Mouse (Mus musculus): ENCODE results near the gene Msto1. TPM values are rescaled to one million over a fixed set of nuclear protein-coding genes. Genes with fewer than 3 reads are reported as not detected.
"Not testable (repeated sequence)": the region's sequence is repeated elsewhere in the genome, so short reads cannot be mapped to it uniquely, and the experiment has no call there.

Msto1 gene
- polyA plus RNA-seq, 1 experiment from 2014 or later = 48.4 TPM

GRCm38 (mm10) chr3:88929501-88929900 lies 15.7 kb upstream of the Msto1 start:
- no peak overlapping the region for H3K27ac ChIP-seq
- H3K4me3 ChIP-seq = no peak overlapping the region
- H3K4me2 ChIP-seq (replicated peaks) = no peak overlapping the region
- H3K4me1 ChIP-seq = no peaks in the 10 kb centered on the region
- no peaks in the 10 kb centered on the region for H3K9me3 ChIP-seq
- 85% methylated on average over 3 of the region's 3 CpGs for WGBS
- peaks cover 92% of the 10 kb centered on the region for H3K36me3 ChIP-seq
- ATAC-seq (ENCODE audit: insufficient number of reproducible peaks, insufficient read depth, low FRiP score, low TSS enrichment) = no peak
- H3K27me3 ChIP-seq = no peaks in the 10 kb centered on the region
- H3K9ac ChIP-seq = no peak overlapping the region

GRCm38 (mm10) chr3:88925651-88926050 lies 11.9 kb upstream of the Msto1 start:
- H3K36me3 ChIP-seq = peaks cover 97% of the 10 kb centered on the region
- no peak overlapping the region for H3K9ac ChIP-seq
- no peak overlapping the region for H3K4me2 ChIP-seq (replicated peaks)
- ATAC-seq (ENCODE audit: insufficient number of reproducible peaks, insufficient read depth, low FRiP score, low TSS enrichment) = no peak
- no peak overlapping the region for H3K27ac ChIP-seq
- no peaks in the 10 kb centered on the region for H3K4me1 ChIP-seq
- H3K4me3 ChIP-seq = no peak overlapping the region
- 96% methylated on average over 2 of the region's 2 CpGs for WGBS
- no peaks in the 10 kb centered on the region for H3K9me3 ChIP-seq
- H3K27me3 ChIP-seq = no peaks in the 10 kb centered on the region

GRCm38 (mm10) chr3:88923989-88924591 lies 10.3 kb upstream of the Msto1 start:
- WGBS = 90% methylated on average over 8 of the region's 8 CpGs
- Histone ChIP-seq H3K27ac (no peak overlapping the region), H3K4me1 (no peaks in the 10 kb centered on the region), H3K36me3 (peaks cover 87% of the 10 kb centered on the region), H3K4me2 (replicated peaks) (no peak overlapping the region), H3K9ac (no peak overlapping the region), H3K4me3 (no peak overlapping the region), H3K9me3 (no peaks in the 10 kb centered on the region), H3K27me3 (no peaks in the 10 kb centered on the region)
- no peak for ATAC-seq (ENCODE audit: insufficient number of reproducible peaks, insufficient read depth, low FRiP score, low TSS enrichment)

GRCm38 (mm10) chr3:88921411-88921810 lies 7.6 kb upstream of the Msto1 start:
- ATAC-seq (ENCODE audit: insufficient number of reproducible peaks, insufficient read depth, low FRiP score, low TSS enrichment) = no peak
- Histone ChIP-seq H3K9me3 (no peaks in the 10 kb centered on the region), H3K4me2 (replicated peaks) (no peak overlapping the region), H3K27ac (no peak overlapping the region), H3K4me1 (no peaks in the 10 kb centered on the region), H3K9ac (no peak overlapping the region), H3K36me3 (peaks cover 60% of the 10 kb centered on the region), H3K4me3 (no peak overlapping the region), H3K27me3 (no peaks in the 10 kb centered on the region)
- 98% methylated on average over 9 of the region's 9 CpGs for WGBS

- Histone ChIP-seq H3K9ac (no peak overlapping the region), H3K4me1 (peaks cover 3% of the 10 kb centered on the region; the same call in 1 of the 2 replicates), H3K4me2 (replicated peaks) (no peak overlapping the region), H3K27ac (no peak overlapping the region), H3K4me3 (no peak overlapping the region), H3K27me3 (no peaks in the 10 kb centered on the region), H3K9me3 (no peaks in the 10 kb centered on the region), H3K36me3 (peaks cover 37% of the 10 kb centered on the region)
- ATAC-seq (ENCODE audit: insufficient number of reproducible peaks, insufficient read depth, low FRiP score, low TSS enrichment) = no peak
- 86% methylated on average over 13 of the region's 13 CpGs for WGBS
Observed at GRCm38 (mm10) chr3:88918981-88919380, 5.2 kb upstream of the Msto1 start.

GRCm38 (mm10) chr3:88914384-88914810 lies 598 bp upstream of the Msto1 start:
- WGBS = 30% methylated on average over 8 of the region's 8 CpGs

GRCm38 (mm10) chr3:88912585-88912984 lies 1.2 kb downstream of the Msto1 start:
- no peak overlapping the region for H3K9ac ChIP-seq
- peaks cover 9% of the 10 kb centered on the region for H3K4me1 ChIP-seq
- H3K27ac ChIP-seq = no peak overlapping the region
- ATAC-seq (ENCODE audit: insufficient number of reproducible peaks, insufficient read depth, low FRiP score, low TSS enrichment) = no peak
- no peaks in the 10 kb centered on the region for H3K27me3 ChIP-seq
- 88% methylated on average over 7 of the region's 7 CpGs for WGBS
- peaks cover 52% of the 10 kb centered on the region for H3K36me3 ChIP-seq
- peak overlapping the region; percentile 79; the same call in 1 of the 2 replicates for H3K4me3 ChIP-seq
- no peaks in the 10 kb centered on the region for H3K9me3 ChIP-seq
- peak overlapping the region; percentile 76; the same call in 1 of the 2 replicates for H3K4me2 ChIP-seq (replicated peaks)

More at GRCm38 (mm10) chr3:88914384-88914810, 598 bp upstream of the Msto1 start:
- Histone ChIP-seq H3K9me3 (no peaks in the 10 kb centered on the region), H3K4me1 (peaks cover 9% of the 10 kb centered on the region), H3K36me3 (peaks cover 33% of the 10 kb centered on the region), H3K4me2 (replicated peaks) (peak overlapping the region; percentile 76), H3K27ac (peak overlapping the region; percentile 81), H3K4me3 (peak overlapping the region; percentile 79), H3K27me3 (no peaks in the 10 kb centered on the region), H3K9ac (peak overlapping the region; percentile 82)
- ATAC-seq (ENCODE audit: insufficient number of reproducible peaks, insufficient read depth, low FRiP score, low TSS enrichment) = no peak

- no peak overlapping the region for H3K4me2 ChIP-seq (replicated peaks)
- H3K9ac ChIP-seq = no peak overlapping the region
- no peak overlapping the region for H3K27ac ChIP-seq
- H3K27me3 ChIP-seq = no peaks in the 10 kb centered on the region
- ATAC-seq (ENCODE audit: insufficient number of reproducible peaks, insufficient read depth, low FRiP score, low TSS enrichment) = no peak
- H3K4me1 ChIP-seq = peaks cover 2% of the 10 kb centered on the region; the same call in 1 of the 2 replicates
- 88% methylated on average over 6 of the region's 6 CpGs for WGBS
- H3K4me3 ChIP-seq = no peak overlapping the region
- H3K36me3 ChIP-seq = peaks cover 92% of the 10 kb centered on the region
- no peaks in the 10 kb centered on the region for H3K9me3 ChIP-seq
Observed at GRCm38 (mm10) chr3:88906393-88907159, 7.2 kb downstream of the Msto1 start.

GRCm38 (mm10) chr3:88905741-88906140 lies 8.1 kb downstream of the Msto1 start:
- H3K9me3 ChIP-seq = no peaks in the 10 kb centered on the region
- no peak for ATAC-seq (ENCODE audit: insufficient number of reproducible peaks, insufficient read depth, low FRiP score, low TSS enrichment)
- peaks cover 89% of the 10 kb centered on the region for H3K36me3 ChIP-seq
- H3K27me3 ChIP-seq = no peaks in the 10 kb centered on the region
- H3K4me3 ChIP-seq = no peak overlapping the region
- H3K27ac ChIP-seq = no peak overlapping the region
- H3K4me2 ChIP-seq (replicated peaks) = no peak overlapping the region
- 90% methylated on average over 2 of the region's 2 CpGs for WGBS
- no peak overlapping the region for H3K9ac ChIP-seq
- H3K4me1 ChIP-seq = peaks cover 2% of the 10 kb centered on the region; the same call in 1 of the 2 replicates

- Histone ChIP-seq H3K27ac (no peak overlapping the region), H3K9me3 (no peaks in the 10 kb centered on the region), H3K9ac (no peak overlapping the region), H3K36me3 (peaks cover 87% of the 10 kb centered on the region), H3K4me2 (replicated peaks) (no peak overlapping the region), H3K27me3 (no peaks in the 10 kb centered on the region), H3K4me3 (no peak overlapping the region), H3K4me1 (peaks cover 2% of the 10 kb centered on the region; the same call in 1 of the 2 replicates)
- 86% methylated on average over 6 of the region's 6 CpGs for WGBS
- no peak for ATAC-seq (ENCODE audit: insufficient number of reproducible peaks, insufficient read depth, low FRiP score, low TSS enrichment)
Observed at GRCm38 (mm10) chr3:88905209-88905608, 8.6 kb downstream of the Msto1 start.

GRCm38 (mm10) chr3:88904803-88905202 lies 9.0 kb downstream of the Msto1 start:
- Histone ChIP-seq H3K4me1 (peaks cover 2% of the 10 kb centered on the region; the same call in 1 of the 2 replicates), H3K9me3 (no peaks in the 10 kb centered on the region), H3K36me3 (peaks cover 83% of the 10 kb centered on the region), H3K9ac (no peak overlapping the region), H3K27ac (no peak overlapping the region), H3K27me3 (no peaks in the 10 kb centered on the region), H3K4me3 (no peak overlapping the region), H3K4me2 (replicated peaks) (no peak overlapping the region)
- WGBS = 86% methylated on average over 3 of the region's 3 CpGs
- no peak for ATAC-seq (ENCODE audit: insufficient number of reproducible peaks, insufficient read depth, low FRiP score, low TSS enrichment)

GRCm38 (mm10) chr3:88893011-88893410 lies 20.8 kb downstream of the Msto1 start:
- H3K36me3 ChIP-seq = peaks cover 25% of the 10 kb centered on the region

More at GRCm38 (mm10) chr3:88893011-88893410, 20.8 kb downstream of the Msto1 start:
- H3K4me3 ChIP-seq; H3K27ac ChIP-seq; ATAC-seq (ENCODE audit: insufficient number of reproducible peaks, insufficient read depth, low FRiP score, low TSS enrichment); H3K9me3 ChIP-seq; H3K9ac ChIP-seq; H3K4me1 ChIP-seq; H3K27me3 ChIP-seq; H3K4me2 ChIP-seq (replicated peaks): not testable (repeated sequence)
- 93% methylated on average over 7 of the region's 7 CpGs for WGBS
